Mouse (Mus musculus) heart, embryonic 10.5 days (tissue): Measurements from ENCODE around the gene Fam20c. TPM values are rescaled to one million over a fixed set of nuclear protein-coding genes. Genes with fewer than 3 reads are reported as not detected.

Experiments used
- DNase-seq: peaks from one replicate; pipeline ENCODE4 v3.0.0-alpha.2; 2017; ENCODE audit warnings: low spot score
- H3K27ac ChIP-seq: fragments of 300-500 bp; sonication (generic); 2 replicates; pipeline ENCODE4 v1.5.1; 2016; ENCODE audit warnings: mild to moderate bottlenecking
- H3K27me3 ChIP-seq: fragments of 300-500 bp; sonication (generic); 2 replicates; pipeline ENCODE4 v1.6.1; 2016; ENCODE audit warnings: mild to moderate bottlenecking; ENCODE audit not compliant: poor library complexity, insufficient read depth, severe bottlenecking
- H3K36me3 ChIP-seq: fragments of 300-500 bp; sonication (generic); 2 replicates; pipeline ENCODE4 v1.6.1; 2016; ENCODE audit warnings: mild to moderate bottlenecking, moderate library complexity
- H3K4me1 ChIP-seq: fragments of 300-500 bp; sonication (generic); 2 replicates; pipeline ENCODE4 v1.6.1; 2016; ENCODE audit warnings: mild to moderate bottlenecking
- H3K4me3 ChIP-seq: fragments of 300-500 bp; sonication (generic); 2 replicates; pipeline ENCODE4 v1.5.1; 2016; ENCODE audit warnings: mild to moderate bottlenecking, moderate library complexity
- H3K9me3 ChIP-seq: fragments of 300-500 bp; sonication (generic); 2 replicates; pipeline ENCODE4 v1.6.1; 2016; ENCODE audit warnings: mild to moderate bottlenecking, moderate library complexity
- WGBS: fragments of 180-500 bp; shearing (Covaris S2); methylation state at CpG from one replicate; pipeline ENCODE4 v1.1.7; 2016; 5-methylcytosine and 5-hydroxymethylcytosine counted together
- polyA plus RNA-seq: library from polyadenylated mRNA; unstranded; fragments of >200 nt; fragmentation: Nextera tagmentation; extraction: Ambion mirVana; gene quantifications from 2 replicates; pipeline ENCODE4 v1.2.1, GENCODE M21; 2016

Gene Fam20c
- polyA plus RNA-seq, 1 experiment from 2014 or later: 4.9 TPM

DNA sequence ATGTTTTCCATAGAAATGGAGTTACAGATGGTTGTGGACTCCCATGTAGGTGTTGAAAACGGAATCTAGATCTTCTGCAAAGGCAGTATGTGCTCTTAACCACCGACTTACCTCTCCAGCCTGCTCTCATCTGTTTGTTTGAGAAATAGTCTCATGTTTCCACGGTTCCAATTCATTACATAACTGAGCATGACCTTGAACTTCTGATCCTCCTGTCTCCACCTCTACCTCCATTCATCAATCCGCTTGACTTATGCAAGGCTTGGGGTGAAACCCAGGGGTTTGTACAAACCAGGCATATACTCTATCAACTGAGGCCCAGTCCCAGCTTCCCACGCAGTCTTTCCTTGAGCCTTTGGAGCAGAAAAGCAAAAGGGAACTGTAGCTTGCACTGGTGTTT, 12.8 kb upstream of the Fam20c start:
- H3K27me3 ChIP-seq: 0 out of 2 replicates have a peak, but pooled peaks cover 3% of the 10 kb centered on the region
- no peaks in the 10 kb centered on the region; the same call in 1 of the 2 replicates for H3K9me3 ChIP-seq
- H3K36me3 ChIP-seq: no peaks in the 10 kb centered on the region
- H3K27ac ChIP-seq: no peak overlapping the region
- no peak for DNase-seq
- H3K4me1 ChIP-seq: 0 out of 2 replicates have a peak, but pooled peaks cover 4% of the 10 kb centered on the region
- whole genome bisulfite sequencing: 76% methylated on average over 5 of the region's 5 CpGs
- no peak overlapping the region for H3K4me3 ChIP-seq

DNA sequence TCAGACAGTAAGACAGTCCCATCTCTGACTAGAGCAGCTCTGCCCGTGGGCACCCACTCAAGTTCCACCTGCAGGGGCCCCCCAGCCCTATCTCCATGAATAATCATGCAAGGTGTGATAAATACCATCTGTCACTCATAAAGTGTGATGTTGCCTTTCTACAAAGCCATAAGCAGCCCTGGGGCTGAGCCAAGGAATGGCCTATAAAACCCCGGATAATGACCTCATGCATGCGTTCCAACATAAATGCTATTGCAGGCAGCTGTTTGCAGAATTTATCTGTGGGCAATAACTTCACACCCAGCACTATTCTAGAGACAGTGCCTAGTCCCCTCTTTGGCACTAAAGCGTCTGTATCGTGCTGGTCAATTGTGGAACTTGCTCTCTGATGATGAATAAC, 12.0 kb upstream of the Fam20c start:
- H3K27ac ChIP-seq: no peak overlapping the region
- no peaks in the 10 kb centered on the region; the same call in 1 of the 2 replicates for H3K9me3 ChIP-seq
- H3K27me3 ChIP-seq: 0 out of 2 replicates have a peak, but pooled peaks cover 7% of the 10 kb centered on the region
- H3K4me1 ChIP-seq: 0 out of 2 replicates have a peak, but pooled peaks cover 4% of the 10 kb centered on the region
- H3K4me3 ChIP-seq: no peak overlapping the region
- H3K36me3 ChIP-seq: no peaks in the 10 kb centered on the region
- whole genome bisulfite sequencing: 82% methylated on average over 5 of the region's 5 CpGs
- DNase-seq: no peak

DNA sequence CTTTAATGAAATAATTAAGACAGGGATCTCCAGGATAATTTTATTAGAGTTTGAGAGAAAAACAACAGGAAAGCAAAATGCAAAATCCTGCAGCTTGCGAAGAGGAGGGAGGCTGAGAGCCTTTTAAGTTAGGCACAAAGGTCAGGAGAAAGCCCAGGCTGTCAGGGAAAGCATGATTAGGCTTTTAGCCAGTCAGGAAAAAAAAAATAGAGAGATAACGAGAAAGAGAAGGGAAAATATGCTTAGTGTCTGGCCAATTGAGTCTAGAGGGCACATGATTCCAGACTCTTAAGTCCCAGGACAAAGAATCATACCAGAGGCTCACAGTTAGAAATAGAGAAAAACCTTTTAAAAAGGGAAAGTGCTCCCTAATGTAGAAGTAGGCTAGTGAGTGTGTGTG, 10.7 kb upstream of the Fam20c start:
- 0 out of 2 replicates have a peak, but pooled peaks cover 4% of the 10 kb centered on the region for H3K4me1 ChIP-seq
- H3K4me3 ChIP-seq: no peak overlapping the region
- H3K36me3 ChIP-seq: no peaks in the 10 kb centered on the region
- WGBS: 22% methylated on average over 2 of the region's 2 CpGs
- H3K9me3 ChIP-seq: no peaks in the 10 kb centered on the region; the same call in 1 of the 2 replicates
- no peak for DNase-seq
- H3K27me3 ChIP-seq: 0 out of 2 replicates have a peak, but pooled peaks cover 11% of the 10 kb centered on the region
- no peak overlapping the region for H3K27ac ChIP-seq

DNA sequence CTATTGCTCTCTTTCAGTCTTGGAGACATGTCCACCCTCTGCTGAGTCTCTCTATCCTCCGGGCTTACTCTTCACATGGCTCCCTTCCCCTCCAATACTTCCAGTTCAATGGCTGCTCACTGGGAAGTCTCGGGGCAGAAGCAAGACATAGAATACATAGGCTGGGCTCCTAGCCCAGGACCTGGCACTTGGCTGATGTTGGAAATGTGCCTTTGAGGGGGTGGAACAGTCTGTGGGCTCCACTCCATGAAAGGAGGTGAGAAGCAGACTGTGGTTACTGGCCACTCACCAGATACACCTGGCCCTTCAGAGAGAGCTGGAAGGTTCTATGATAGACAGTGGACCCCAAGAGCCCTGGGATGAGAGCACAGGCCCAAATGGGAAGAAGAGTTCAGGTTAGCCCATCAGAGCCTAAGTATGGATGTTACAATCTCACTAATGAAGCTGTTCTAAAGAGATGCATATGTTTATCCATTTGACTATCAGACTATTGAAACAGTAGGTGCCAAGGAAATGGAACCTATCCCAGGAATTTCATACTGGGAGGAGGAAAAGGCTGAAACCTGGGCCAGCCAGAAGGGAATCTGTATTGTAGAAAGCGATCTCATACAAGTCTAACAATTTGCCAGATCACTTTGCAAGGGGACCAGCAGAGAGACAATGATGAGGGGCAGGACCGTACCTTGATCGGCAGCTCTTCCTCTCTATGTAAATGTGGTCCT, 8.8 kb upstream of the Fam20c start:
- Histone ChIP-seq H3K9me3 (no peaks in the 10 kb centered on the region), H3K4me1 (0 out of 2 replicates have a peak, but pooled peaks cover 4% of the 10 kb centered on the region), H3K4me3 (no peak overlapping the region), H3K36me3 (no peaks in the 10 kb centered on the region), H3K27ac (no peak overlapping the region), H3K27me3 (peaks cover 13% of the 10 kb centered on the region)
- WGBS: 88% methylated on average over 5 of the region's 5 CpGs
- no peak for DNase-seq

DNA sequence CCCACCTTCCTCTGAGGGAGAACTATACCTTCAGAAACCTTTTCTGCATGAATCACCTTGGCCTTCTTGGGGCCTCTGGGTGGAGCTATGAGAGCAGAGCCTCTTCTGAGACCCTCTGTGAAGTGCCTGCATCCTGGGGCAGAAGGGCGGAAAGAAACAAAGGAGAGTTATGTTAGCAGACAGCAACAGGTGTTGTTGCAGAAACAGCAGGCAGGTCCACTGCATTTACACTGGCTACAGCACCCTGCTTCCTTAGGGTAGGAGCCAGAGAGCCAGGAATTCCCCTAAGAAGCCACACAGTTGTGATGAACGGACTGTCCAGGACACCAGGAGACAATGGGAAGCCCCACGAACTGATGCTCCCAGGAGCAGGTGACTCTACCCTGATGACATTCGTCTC, 1.0 kb upstream of the Fam20c start:
- Histone ChIP-seq H3K27me3 (peaks cover 79% of the 10 kb centered on the region), H3K4me3 (no peak overlapping the region)
- 68% methylated on average over 4 of the region's 4 CpGs for WGBS

DNA sequence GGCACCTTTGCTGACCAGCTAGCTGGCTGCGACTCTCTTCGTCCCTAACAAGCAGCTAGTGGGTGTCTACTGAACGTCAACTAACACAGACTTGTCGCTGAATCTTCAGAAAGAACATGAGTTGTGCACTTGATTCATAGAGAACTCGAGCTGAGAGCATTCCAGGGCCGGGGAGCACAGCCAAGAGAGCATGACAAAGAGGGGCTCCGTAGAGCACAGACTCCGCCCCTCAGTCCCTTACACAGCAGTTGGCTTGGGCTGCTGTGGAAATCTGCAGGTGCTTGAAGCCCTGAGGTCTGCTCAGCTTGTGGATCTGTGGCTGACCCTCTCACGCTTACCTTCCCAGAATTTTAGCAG, 390 bp upstream of the Fam20c start:
- Histone ChIP-seq H3K27ac (peak overlapping the region; percentile 88), H3K4me1 (peaks cover 36% of the 10 kb centered on the region), H3K4me3 (peak overlapping the region; percentile 81), H3K9me3 (no peaks in the 10 kb centered on the region), H3K36me3 (no peaks in the 10 kb centered on the region), H3K27me3 (peaks cover 80% of the 10 kb centered on the region)
- WGBS: 5% methylated on average over 9 of the region's 9 CpGs
- no peak for DNase-seq

More for the DNA sequence above, 1.0 kb upstream of the Fam20c start:
- H3K36me3 ChIP-seq: no peaks in the 10 kb centered on the region
- DNase-seq: no peak
- no peak overlapping the region for H3K27ac ChIP-seq
- peaks cover 36% of the 10 kb centered on the region for H3K4me1 ChIP-seq
- H3K9me3 ChIP-seq: no peaks in the 10 kb centered on the region

DNA sequence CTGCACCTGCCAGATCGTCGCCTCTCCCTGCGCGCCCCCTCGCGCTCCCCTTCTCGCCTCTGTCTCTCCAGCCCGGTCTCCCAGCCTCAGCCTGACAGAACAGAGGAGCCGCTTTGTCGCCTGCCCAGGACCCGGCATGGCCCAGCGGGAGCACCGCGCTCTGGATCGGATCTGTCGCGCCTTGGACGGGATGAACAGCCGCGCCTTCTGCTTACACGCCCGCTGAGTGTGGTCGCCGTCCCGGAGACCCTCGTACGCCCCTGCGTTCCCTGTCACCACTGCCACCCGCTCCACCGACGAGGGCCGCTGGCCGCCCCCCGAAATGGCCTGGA, 773 bp downstream of the Fam20c start:
- no peaks in the 10 kb centered on the region for H3K36me3 ChIP-seq
- H3K27me3 ChIP-seq: peaks cover 80% of the 10 kb centered on the region
- H3K4me3 ChIP-seq: peak overlapping the region; percentile 81
- peak; percentile 78 for DNase-seq
- H3K4me1 ChIP-seq: peaks cover 36% of the 10 kb centered on the region
- H3K27ac ChIP-seq: peak overlapping the region; percentile 88
- H3K9me3 ChIP-seq: no peaks in the 10 kb centered on the region
- under 1% methylated on average over 34 of the region's 34 CpGs for WGBS

DNA sequence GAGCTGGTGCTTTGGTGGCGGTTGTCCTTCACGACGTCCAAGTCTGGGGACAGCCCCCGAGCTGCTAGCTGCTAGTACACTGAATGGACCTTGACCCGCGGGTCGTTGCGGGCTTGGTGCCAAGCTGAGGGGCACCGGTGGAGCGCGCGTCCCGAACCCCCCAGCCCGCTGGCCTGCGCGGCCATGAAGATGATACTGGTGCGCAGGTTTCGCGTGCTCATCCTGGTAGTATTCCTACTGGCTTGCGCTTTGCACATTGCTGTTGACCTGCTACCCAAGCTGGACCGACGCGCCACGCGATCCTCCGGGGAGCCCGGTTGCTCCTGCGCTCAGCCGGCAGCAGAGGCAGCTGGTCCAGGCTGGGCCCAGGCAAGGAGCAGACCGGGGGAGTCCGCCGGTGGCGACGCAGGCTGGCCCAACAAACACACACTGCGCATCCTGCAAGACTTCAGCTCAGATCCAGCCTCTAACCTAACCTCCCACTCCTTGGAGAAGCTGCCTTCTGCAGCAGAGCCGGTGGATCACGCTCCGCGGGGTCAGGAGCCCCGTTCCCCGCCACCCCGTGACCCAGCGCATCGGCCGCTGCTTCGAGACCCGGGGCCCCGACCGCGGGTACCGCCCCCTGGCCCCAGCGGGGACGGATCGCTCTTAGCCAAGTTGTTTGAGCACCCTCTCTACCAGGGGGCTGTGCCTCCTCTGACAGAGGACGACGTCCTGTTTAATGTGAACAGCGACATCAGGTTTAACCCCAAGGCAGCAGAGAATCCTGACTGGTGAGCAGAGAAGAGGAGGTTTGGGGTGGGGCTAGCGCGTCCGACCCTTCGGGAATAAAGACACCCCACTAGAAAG, 1.4 kb downstream of the Fam20c start:
- Histone ChIP-seq H3K4me3 (peak overlapping the region; percentile 81), H3K36me3 (no peaks in the 10 kb centered on the region), H3K4me1 (peaks cover 36% of the 10 kb centered on the region), H3K9me3 (no peaks in the 10 kb centered on the region), H3K27ac (peak overlapping the region; percentile 88), H3K27me3 (peaks cover 77% of the 10 kb centered on the region)
- WGBS: 1% methylated on average over 61 of the region's 61 CpGs
- DNase-seq: no peak

DNA sequence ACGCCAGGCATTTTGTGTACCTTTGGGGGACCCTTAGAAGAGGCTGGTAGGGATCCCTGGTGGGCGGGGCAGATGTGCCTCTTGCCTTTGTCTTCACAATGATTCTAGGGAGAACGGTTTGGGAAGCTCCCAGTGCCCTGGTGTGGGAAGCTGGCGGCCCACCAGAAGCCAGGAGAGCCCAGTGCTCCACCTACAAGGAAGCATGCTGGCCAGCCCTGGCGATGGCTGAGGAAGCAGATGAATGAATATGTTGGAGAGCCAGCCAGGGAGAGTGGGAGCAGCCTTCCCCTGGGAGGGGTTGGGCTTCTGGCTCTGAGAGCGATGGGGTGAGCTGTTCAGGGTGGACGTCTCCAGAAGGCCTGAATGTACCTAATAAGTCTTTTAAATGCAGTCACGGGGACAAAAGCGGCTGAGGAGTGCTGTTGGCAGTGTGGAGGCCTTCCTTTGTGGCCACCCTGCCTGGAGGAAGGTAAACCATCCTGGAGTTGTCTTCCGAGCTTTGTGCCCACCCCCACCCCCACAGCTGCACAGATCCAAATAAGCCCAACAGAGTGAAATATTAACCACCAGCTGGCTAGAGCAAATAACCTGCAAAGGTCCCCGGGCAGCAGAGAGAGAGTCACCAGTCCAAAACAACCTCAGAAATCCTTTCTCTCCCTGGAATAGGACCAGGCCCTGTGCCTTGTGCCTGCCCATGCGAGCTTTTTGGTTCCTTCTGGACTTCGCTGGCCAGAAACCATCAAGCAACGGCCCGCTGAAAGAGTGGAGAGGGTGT, 2.2 kb downstream of the Fam20c start:
- H3K36me3 ChIP-seq: no peaks in the 10 kb centered on the region
- 0 out of 2 replicates have a peak overlapping the region, but pooled peaks have one; percentile 44 for H3K27ac ChIP-seq
- H3K27me3 ChIP-seq: peaks cover 68% of the 10 kb centered on the region
- WGBS: 36% methylated on average over 15 of the region's 15 CpGs
- no peaks in the 10 kb centered on the region for H3K9me3 ChIP-seq
- H3K4me1 ChIP-seq: peaks cover 36% of the 10 kb centered on the region
- no peak for DNase-seq
- H3K4me3 ChIP-seq: peak overlapping the region; percentile 81

DNA sequence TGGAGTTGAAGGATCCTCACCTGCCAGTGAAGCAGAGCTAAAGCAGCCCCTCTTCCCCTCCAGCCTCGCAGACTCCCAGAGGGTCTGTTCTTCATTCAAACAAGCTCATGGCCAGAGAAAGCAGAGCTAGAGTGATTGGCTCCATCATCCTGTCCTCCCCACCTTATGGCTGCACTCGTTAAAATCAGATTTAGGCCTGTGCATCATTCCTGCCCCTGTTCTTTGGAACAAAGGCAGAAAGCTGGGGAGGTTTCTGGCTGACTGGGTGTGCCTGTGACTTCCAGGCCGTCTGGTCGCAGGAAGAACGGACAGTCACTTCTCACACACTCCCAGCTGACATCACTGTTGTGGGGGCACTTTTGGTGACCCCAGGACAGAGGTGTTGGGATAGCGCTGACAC, 2.8 kb downstream of the Fam20c start:
- WGBS: 73% methylated on average over 6 of the region's 6 CpGs
- DNase-seq: no peak

DNA sequence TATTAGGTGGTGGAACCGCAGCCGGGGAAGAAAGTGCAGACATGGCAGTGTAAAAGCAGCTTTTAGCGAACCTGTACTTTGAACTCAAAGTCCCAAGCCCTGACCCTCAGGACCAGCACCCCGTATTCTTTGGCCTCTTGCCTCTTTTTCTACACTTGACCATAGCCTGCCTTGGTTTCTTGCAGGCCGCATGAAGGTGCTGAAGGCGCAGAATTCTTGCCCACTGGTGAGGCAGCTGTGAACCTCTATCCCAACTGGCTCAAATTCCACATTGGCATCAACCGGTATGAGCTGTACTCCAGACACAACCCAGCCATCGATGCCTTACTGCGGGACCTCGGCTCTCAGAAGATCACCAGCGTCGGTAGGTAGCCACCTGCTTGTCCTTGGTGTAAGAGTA, 3.3 kb downstream of the Fam20c start:
- no peak overlapping the region for H3K4me3 ChIP-seq
- no peak overlapping the region for H3K27ac ChIP-seq
- no peaks in the 10 kb centered on the region for H3K9me3 ChIP-seq
- H3K36me3 ChIP-seq: no peaks in the 10 kb centered on the region
- H3K27me3 ChIP-seq: peaks cover 61% of the 10 kb centered on the region
- DNase-seq: no peak
- H3K4me1 ChIP-seq: peaks cover 36% of the 10 kb centered on the region
- WGBS: 83% methylated on average over 12 of the region's 12 CpGs

More for the DNA sequence above, 2.8 kb downstream of the Fam20c start:
- no peak overlapping the region for H3K27ac ChIP-seq
- no peaks in the 10 kb centered on the region for H3K36me3 ChIP-seq
- peaks cover 64% of the 10 kb centered on the region for H3K27me3 ChIP-seq
- peaks cover 36% of the 10 kb centered on the region for H3K4me1 ChIP-seq
- H3K4me3 ChIP-seq: no peak overlapping the region
- H3K9me3 ChIP-seq: no peaks in the 10 kb centered on the region

DNA sequence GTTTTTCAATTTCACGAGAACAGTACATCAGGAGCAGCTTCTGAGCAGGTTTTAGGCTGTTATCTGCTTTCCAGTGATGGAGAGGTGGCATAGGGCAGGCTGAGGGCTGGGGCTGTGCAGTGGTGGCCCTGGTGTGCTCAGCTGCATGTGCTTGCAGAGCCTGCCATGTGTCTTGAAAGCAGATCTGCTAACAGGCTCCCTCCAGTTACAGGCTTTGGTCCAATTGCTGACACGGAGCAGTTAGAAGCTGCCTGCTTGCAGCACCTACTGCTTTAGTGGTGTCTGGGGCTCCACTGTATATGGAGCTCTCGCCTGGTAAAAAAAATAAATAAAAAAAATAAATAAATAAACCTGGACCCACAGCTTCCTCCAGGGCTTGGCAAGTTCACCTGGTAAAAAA, 4.2 kb downstream of the Fam20c start:
- peaks cover 36% of the 10 kb centered on the region for H3K4me1 ChIP-seq

More for the DNA sequence above, 4.2 kb downstream of the Fam20c start:
- no peaks in the 10 kb centered on the region for H3K9me3 ChIP-seq
- peaks cover 52% of the 10 kb centered on the region for H3K27me3 ChIP-seq
- 67% methylated on average over 3 of the region's 3 CpGs for WGBS
- no peak overlapping the region for H3K4me3 ChIP-seq
- H3K36me3 ChIP-seq: no peaks in the 10 kb centered on the region
- DNase-seq: no peak
- H3K27ac ChIP-seq: no peak overlapping the region
